Mouse (Mus musculus) testis, adult 2 months (tissue): ENCODE results near the gene Cd300c2.

Experiments used
- CTCF ChIP-seq: fragments of 200-500 bp; IDR thresholded peaks from 2 replicates; pipeline ENCODE4 v1.5.1; 2012; ENCODE audit warnings: low read depth, mild to moderate bottlenecking, inconsistent platforms, low read length, moderate library complexity; ENCODE audit not compliant: control insufficient read depth, insufficient read depth, insufficient replicate concordance
- POLR2A ChIP-seq: fragments of 200-500 bp; IDR thresholded peaks from 2 replicates; pipeline ENCODE4 v1.6.1; 2012; ENCODE audit warnings: low read depth, mild to moderate bottlenecking, inconsistent platforms, low read length, moderate library complexity; ENCODE audit not compliant: control insufficient read depth

GRCm38 (mm10) chr11:114968752-114969207 lies 32.9 kb downstream of the Cd300c2 start, which contains the start of gene Cd300c:
- TF ChIP-seq CTCF (no peak), POLR2A (no peak)
